Comparison of ENCODE assay signal across 7 mouse cellular contexts in the genomic region with DNA sequence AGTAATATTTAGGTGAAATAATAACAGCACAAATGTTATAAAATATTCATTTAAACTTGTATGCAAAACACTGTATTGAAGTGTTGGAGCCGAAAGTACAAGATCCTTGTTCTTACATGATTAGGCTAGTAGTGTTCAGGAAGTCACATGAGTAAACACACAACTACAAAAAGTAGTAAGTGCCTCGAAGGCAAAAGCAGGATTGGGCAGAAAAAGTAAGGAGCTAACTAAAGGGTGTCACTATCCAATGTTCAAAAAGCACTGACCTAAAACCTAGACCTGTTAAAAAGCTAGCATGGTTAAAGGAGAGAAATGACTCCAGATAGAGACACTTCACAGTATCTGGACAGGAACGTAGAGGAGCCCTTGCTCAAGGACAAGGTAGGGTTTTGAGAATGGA. TPM values are rescaled to one million over a fixed set of nuclear protein-coding genes. Genes with fewer than 3 reads are reported as not detected.
DNase-seq lines count a peak whose midpoint lies in the region; ATAC-seq lines count a peak whose summit lies in the region.

No protein-coding gene starts in this region.

- no peaks in the 10 kb centered on the region for H3K9me3 ChIP-seq in neural tube, embryonic 11.5 days (ENCODE audit: control insufficient read depth, low read length)
- H3K9me3 ChIP-seq in forebrain, embryonic 10.5 days, result no peaks in the 10 kb centered on the region
- H3K9me3 ChIP-seq in liver, embryonic 11.5 days (ENCODE audit: control insufficient read depth, low read length), result no peaks in the 10 kb centered on the region

- H3K4me1 ChIP-seq in neural tube, embryonic 11.5 days (ENCODE audit: control insufficient read depth, insufficient read depth, low read length), result peaks cover 3% of the 10 kb centered on the region; the same call in 1 of the 2 replicates
- peaks cover 25% of the 10 kb centered on the region for H3K4me1 ChIP-seq in forebrain, embryonic 10.5 days
- peaks cover 3% of the 10 kb centered on the region; the same call in 1 of the 2 replicates for H3K4me1 ChIP-seq in liver, embryonic 11.5 days (replicated peaks; ENCODE audit: control insufficient read depth, insufficient read depth, low read length)

- H3K27me3 ChIP-seq in neural tube, embryonic 11.5 days (ENCODE audit: control insufficient read depth, insufficient read depth, low read length), result no peaks in the 10 kb centered on the region
- no peaks in the 10 kb centered on the region for H3K27me3 ChIP-seq in forebrain, embryonic 10.5 days (ENCODE audit: poor library complexity, severe bottlenecking)
- H3K27me3 ChIP-seq in liver, embryonic 11.5 days (replicated peaks; ENCODE audit: control insufficient read depth, insufficient read depth, low read length), result no peaks in the 10 kb centered on the region

- no peak overlapping the region for H3K9ac ChIP-seq in neural tube, embryonic 11.5 days (ENCODE audit: low read length)
- H3K9ac ChIP-seq in liver, embryonic 11.5 days (ENCODE audit: low read depth, low read length), result peak overlapping the region; percentile 88

- no peak for ATAC-seq in neural tube, embryonic 11.5 days (ENCODE audit: insufficient read depth, low FRiP score, low TSS enrichment)
- ATAC-seq in liver, embryonic 11.5 days (replicated peaks; ENCODE audit: low FRiP score), result no peak

- no peak overlapping the region for H3K27ac ChIP-seq in neural tube, embryonic 11.5 days (ENCODE audit: low read depth, low read length)
- no peak overlapping the region; the same call in 1 of the 2 replicates for H3K27ac ChIP-seq in forebrain, embryonic 10.5 days
- H3K27ac ChIP-seq in liver, embryonic 11.5 days (ENCODE audit: low read depth, low read length), result no peak overlapping the region

- 86% methylated on average over 3 of the region's 3 CpGs for WGBS in neural tube, embryonic 11.5 days
- WGBS in forebrain, embryonic 10.5 days, result 88% methylated on average over 3 of the region's 3 CpGs
- 35% methylated on average over 3 of the region's 3 CpGs for WGBS in liver, embryonic 11.5 days

- H3K4me3 ChIP-seq in neural tube, embryonic 11.5 days (ENCODE audit: low read depth, low read length), result peak overlapping the region; percentile 82
- peak overlapping the region; percentile 81 for H3K4me3 ChIP-seq in forebrain, embryonic 10.5 days
- H3K4me3 ChIP-seq in liver, embryonic 11.5 days (ENCODE audit: low read depth, low read length), result peak overlapping the region; percentile 78

- no peaks in the 10 kb centered on the region for H3K36me3 ChIP-seq in neural tube, embryonic 11.5 days (ENCODE audit: control insufficient read depth, insufficient read depth, low read length)
- peaks cover 27% of the 10 kb centered on the region for H3K36me3 ChIP-seq in forebrain, embryonic 10.5 days (replicated peaks)
- no peaks in the 10 kb centered on the region for H3K36me3 ChIP-seq in liver, embryonic 11.5 days (ENCODE audit: control insufficient read depth, insufficient read depth, low read length)

- H3K4me2 ChIP-seq in neural tube, embryonic 11.5 days (ENCODE audit: low read depth), result peak overlapping the region; percentile 65
- H3K4me2 ChIP-seq in liver, embryonic 11.5 days, result peak overlapping the region; percentile 86

- DNase-seq in neural tube, embryonic 11.5 days (ENCODE audit: low spot score), result no peak
- DNase-seq in neural tube, embryonic 10.5 days (ENCODE audit: extremely low spot score, low spot score), result no peak
- no peak for DNase-seq in forebrain, embryonic 10.5 days (ENCODE audit: extremely low spot score, low spot score)
- no peak for DNase-seq in liver, embryonic 11.5 days (ENCODE audit: low spot score)
- DNase-seq in thymus, postnatal 0 days (ENCODE audit: low spot score), result no peak
- no peak for DNase-seq in adrenal gland, adult 8-10 months
- no peak for DNase-seq in kidney, postnatal 14 days

RNA-seq across cellular contexts. Expression of gene Cenpk, which starts 0.9 kb away (rescaled TPM):
- 54.7 and 61.5 TPM in 2 replicates for polyA plus RNA-seq in neural tube, embryonic 11.5 days (2014; fragmentation: Nextera tagmentation; extraction: Ambion mirVana)
- 92.5 and 102 TPM in 2 replicates for polyA plus RNA-seq in forebrain, embryonic 10.5 days (2016; fragmentation: Nextera tagmentation; extraction: Ambion mirVana)
- 94.9 and 100.0 TPM in 2 replicates for polyA plus RNA-seq in liver, embryonic 11.5 days (2014; fragmentation: Nextera tagmentation; extraction: Ambion mirVana)
- polyA plus RNA-seq in thymus, postnatal 0 days (2015; fragmentation: Nextera tagmentation; extraction: Ambion mirVana), result 68.6 and 72.9 TPM in 2 replicates
- 1 to 10 TPM in 3 of 4 experiments, under 1 TPM in 1; 0.80 to 2.4 (median 1.4) TPM for total RNA-seq in adrenal gland, adult 8-10 months (2022)

RNA-seq across cellular contexts. Expression of gene Ppwd1, which starts 1.2 kb away (rescaled TPM):
- 15.5 and 16.4 TPM in 2 replicates for polyA plus RNA-seq in neural tube, embryonic 11.5 days (2014; fragmentation: Nextera tagmentation; extraction: Ambion mirVana)
- polyA plus RNA-seq in forebrain, embryonic 10.5 days (2016; fragmentation: Nextera tagmentation; extraction: Ambion mirVana), result 20.1 and 21.3 TPM in 2 replicates
- 17.0 and 18.4 TPM in 2 replicates for polyA plus RNA-seq in liver, embryonic 11.5 days (2014; fragmentation: Nextera tagmentation; extraction: Ambion mirVana)
- 16.7 and 17.1 TPM in 2 replicates for polyA plus RNA-seq in thymus, postnatal 0 days (2015; fragmentation: Nextera tagmentation; extraction: Ambion mirVana)
- total RNA-seq in adrenal gland, adult 8-10 months (2022), result 10 to 100 TPM; 12.2 to 15.9 (median 13.9) TPM

RNA-seq across cellular contexts. Expression of gene Trim23, which starts 48.9 kb away (rescaled TPM):
- polyA plus RNA-seq in neural tube, embryonic 11.5 days (2014; fragmentation: Nextera tagmentation; extraction: Ambion mirVana), result 25.2 and 27.5 TPM in 2 replicates
- 18.0 and 18.7 TPM in 2 replicates for polyA plus RNA-seq in forebrain, embryonic 10.5 days (2016; fragmentation: Nextera tagmentation; extraction: Ambion mirVana)
- polyA plus RNA-seq in liver, embryonic 11.5 days (2014; fragmentation: Nextera tagmentation; extraction: Ambion mirVana), result 13.7 and 15.0 TPM in 2 replicates
- polyA plus RNA-seq in thymus, postnatal 0 days (2015; fragmentation: Nextera tagmentation; extraction: Ambion mirVana), result 15.0 and 15.6 TPM in 2 replicates
- total RNA-seq in adrenal gland, adult 8-10 months (2022), result 10 to 100 TPM; 19.9 to 23.3 (median 22.0) TPM

RNA-seq across cellular contexts. Expression of gene Trappc13, which starts 49.2 kb away (rescaled TPM):
- polyA plus RNA-seq in neural tube, embryonic 11.5 days (2014; fragmentation: Nextera tagmentation; extraction: Ambion mirVana), result 76.1 and 79.7 TPM in 2 replicates
- polyA plus RNA-seq in forebrain, embryonic 10.5 days (2016; fragmentation: Nextera tagmentation; extraction: Ambion mirVana), result 89.7 and 93.8 TPM in 2 replicates
- 57.3 and 60.6 TPM in 2 replicates for polyA plus RNA-seq in liver, embryonic 11.5 days (2014; fragmentation: Nextera tagmentation; extraction: Ambion mirVana)
- 56.6 and 57.3 TPM in 2 replicates for polyA plus RNA-seq in thymus, postnatal 0 days (2015; fragmentation: Nextera tagmentation; extraction: Ambion mirVana)
- 10 to 100 TPM; 60.2 to 76.6 (median 62.1) TPM for total RNA-seq in adrenal gland, adult 8-10 months (2022)
